Mouse (Mus musculus): ENCODE measurements at regions not wholly inside any gene's neighbourhood (a gene's known extent, or its start where the extent isn't known, plus 50 kb on each side); places are given as distances from the start of the nearest gene placed in this dataset.

- no peak for TF ChIP-seq POLR2A (IDR thresholded peaks at IDR 0.05; ENCODE audit: extremely low read depth, insufficient read depth, low read length)
- no peak for TF ChIP-seq CTCF (IDR thresholded peaks at IDR 0.05; ENCODE audit: extremely low read depth, insufficient read depth, low read length)
Observed at GRCm38 (mm10) chr6:102005627-102006026, 567.3 kb downstream of the Cntn3 start.

All from cortical plate, adult 2 months (tissue).